In genomic region chr11:97449601-97450293, GRCm38 (mm10) we compare ENCODE assay signal across 8 mouse cellular contexts. TPM values are rescaled to one million over a fixed set of nuclear protein-coding genes. Genes with fewer than 3 reads are reported as not detected.
DNase-seq lines count a peak whose midpoint lies in the region; ATAC-seq lines count a peak whose summit lies in the region.

No protein-coding gene starts in this region.

- no peaks in the 10 kb centered on the region for H3K9me3 ChIP-seq in forebrain, embryonic 11.5 days (ENCODE audit: control insufficient read depth, low read length)
- H3K9me3 ChIP-seq in heart, embryonic 14.5 days (ENCODE audit: control insufficient read depth, low read length), result no peaks in the 10 kb centered on the region
- H3K9me3 ChIP-seq in liver, embryonic 13.5 days (replicated peaks), result no peaks in the 10 kb centered on the region
- no peaks in the 10 kb centered on the region for H3K9me3 ChIP-seq in neural tube, embryonic 11.5 days (ENCODE audit: control insufficient read depth, low read length)

- no peak overlapping the region for H3K27ac ChIP-seq in forebrain, embryonic 11.5 days (ENCODE audit: low read depth, low read length)
- H3K27ac ChIP-seq in heart, embryonic 14.5 days (replicated peaks in 1 of 2; ENCODE audit: control insufficient read depth in 1 of 2, insufficient read depth in 1 of 2, low read depth in 2 of 2, low read length in 2 of 2), result peak overlapping the region; percentile 63 to 78
- H3K27ac ChIP-seq in liver, embryonic 13.5 days, result peak overlapping the region; percentile 81
- H3K27ac ChIP-seq in neural tube, embryonic 11.5 days (ENCODE audit: low read depth, low read length), result 0 out of 2 replicates have a peak overlapping the region, but pooled peaks have one; percentile 27

- H3K4me2 ChIP-seq in forebrain, embryonic 11.5 days (ENCODE audit: low read depth, low read length, severe bottlenecking), result peak overlapping the region; percentile 80
- peak overlapping the region; percentile 62 for H3K4me2 ChIP-seq in heart, embryonic 14.5 days (ENCODE audit: low read length)
- H3K4me2 ChIP-seq in liver, embryonic 13.5 days, result peak overlapping the region; percentile 50
- H3K4me2 ChIP-seq in neural tube, embryonic 11.5 days (ENCODE audit: low read depth), result peak overlapping the region; percentile 58

- peak overlapping the region; percentile 55 for H3K9ac ChIP-seq in forebrain, embryonic 11.5 days (ENCODE audit: low read length)
- peak overlapping the region; percentile 66 for H3K9ac ChIP-seq in heart, embryonic 14.5 days (ENCODE audit: low read length)
- peak overlapping the region; percentile 45 for H3K9ac ChIP-seq in liver, embryonic 13.5 days
- peak overlapping the region; percentile 65 for H3K9ac ChIP-seq in neural tube, embryonic 11.5 days (ENCODE audit: low read length)

- WGBS in forebrain, embryonic 11.5 days, result 15% methylated on average over 15 of the region's 15 CpGs
- WGBS in heart, embryonic 14.5 days, result 2% methylated on average over 15 of the region's 15 CpGs
- 36% methylated on average over 15 of the region's 15 CpGs for WGBS in liver, embryonic 13.5 days (ENCODE audit: insufficient replicate concordance)
- 19% methylated on average over 13 of the region's 15 CpGs for WGBS in neural tube, embryonic 11.5 days

- peak; percentile 70 for ATAC-seq in forebrain, embryonic 11.5 days (replicated peaks; ENCODE audit: low FRiP score)
- peak; percentile 69 for ATAC-seq in heart, embryonic 14.5 days (ENCODE audit: insufficient number of reproducible peaks, insufficient read depth, low FRiP score, low read depth)
- ATAC-seq in liver, embryonic 13.5 days (ENCODE audit: low read depth), result 0 out of 2 replicates have a peak, but pooled peaks have one; percentile 3
- ATAC-seq in neural tube, embryonic 11.5 days (ENCODE audit: insufficient read depth, low FRiP score, low TSS enrichment), result peak; percentile 77

- H3K4me1 ChIP-seq in forebrain, embryonic 11.5 days (replicated peaks; ENCODE audit: control insufficient read depth, insufficient read depth, low read length), result peaks cover 9% of the 10 kb centered on the region
- peaks cover 19 to 34% of the 10 kb centered on the region in 2 experiments for H3K4me1 ChIP-seq in heart, embryonic 14.5 days (ENCODE audit: control insufficient read depth in 2 of 2, insufficient read depth in 2 of 2, low read length in 2 of 2)
- H3K4me1 ChIP-seq in liver, embryonic 13.5 days (replicated peaks), result peaks cover 78% of the 10 kb centered on the region
- peaks cover 11% of the 10 kb centered on the region; the same call in 1 of the 2 replicates for H3K4me1 ChIP-seq in neural tube, embryonic 11.5 days (ENCODE audit: control insufficient read depth, insufficient read depth, low read length)

- no peaks in the 10 kb centered on the region for H3K27me3 ChIP-seq in forebrain, embryonic 11.5 days (ENCODE audit: control insufficient read depth, insufficient read depth, low read length)
- H3K27me3 ChIP-seq in heart, embryonic 14.5 days (ENCODE audit: control insufficient read depth, insufficient read depth, low read length), result no peaks in the 10 kb centered on the region
- H3K27me3 ChIP-seq in liver, embryonic 13.5 days, result no peaks in the 10 kb centered on the region
- no peaks in the 10 kb centered on the region for H3K27me3 ChIP-seq in neural tube, embryonic 11.5 days (ENCODE audit: control insufficient read depth, insufficient read depth, low read length)

- peak; percentile 48 for DNase-seq in A20 (ENCODE audit: low read depth, low spot score)
- peak; percentile 60 for DNase-seq in c-Kit-positive CD71-positive TER-119-negative erythroid progenitor cells, embryonic 14.5 days (ENCODE audit: low read depth)
- DNase-seq in forebrain, embryonic 11.5 days (ENCODE audit: low spot score), result peak; percentile 80
- peak; percentile 88 for DNase-seq in kidney, postnatal 14 days
- peak; percentile 56 for DNase-seq in liver, embryonic 13.5 days
- peak; percentile 82 for DNase-seq in neural tube, embryonic 11.5 days (ENCODE audit: low spot score)
- peak; percentile 63 for DNase-seq in urinary bladder, postnatal 25 days (ENCODE audit: low spot score)

- peak overlapping the region; percentile 34 for H3K4me3 ChIP-seq in forebrain, embryonic 11.5 days (ENCODE audit: low read depth, low read length)
- peak overlapping the region; percentile 24 to 26 for H3K4me3 ChIP-seq in heart, embryonic 14.5 days (ENCODE audit: control insufficient read depth in 1 of 2, insufficient read depth in 1 of 2, low read depth in 1 of 2, low read length in 2 of 2)
- H3K4me3 ChIP-seq in liver, embryonic 13.5 days (replicated peaks), result peak overlapping the region; percentile 32
- peak overlapping the region; percentile 43 for H3K4me3 ChIP-seq in neural tube, embryonic 11.5 days (ENCODE audit: low read depth, low read length)

- H3K36me3 ChIP-seq in forebrain, embryonic 11.5 days (ENCODE audit: control insufficient read depth, insufficient read depth, low read length), result no peaks in the 10 kb centered on the region; the same call in 1 of the 2 replicates
- peaks cover 91% of the 10 kb centered on the region for H3K36me3 ChIP-seq in heart, embryonic 14.5 days (ENCODE audit: control insufficient read depth, insufficient read depth, low read length)
- H3K36me3 ChIP-seq in liver, embryonic 13.5 days, result peaks cover 98% of the 10 kb centered on the region
- H3K36me3 ChIP-seq in neural tube, embryonic 11.5 days (ENCODE audit: control insufficient read depth, insufficient read depth, low read length), result peaks cover 4% of the 10 kb centered on the region; the same call in 1 of the 2 replicates

RNA-seq across cellular contexts. Expression of gene Arhgap23, which starts 34.4 kb away (rescaled TPM):
- 3.2 and 4.8 TPM in 2 replicates for polyA plus RNA-seq in forebrain, embryonic 11.5 days (2014; fragmentation: Nextera tagmentation; extraction: Ambion mirVana)
- 7.1 and 8.4 TPM in 2 replicates for polyA plus RNA-seq in heart, embryonic 14.5 days (2014; fragmentation: Nextera tagmentation; extraction: Ambion mirVana)
- polyA plus RNA-seq in liver, embryonic 13.5 days (2015; fragmentation: Nextera tagmentation; extraction: Ambion mirVana), result 6.2 and 6.8 TPM in 2 replicates
- polyA plus RNA-seq in neural tube, embryonic 11.5 days (2014; fragmentation: Nextera tagmentation; extraction: Ambion mirVana), result 4.1 and 5.2 TPM in 2 replicates

RNA-seq across cellular contexts. Expression of gene 4933428G20Rik, which starts 50.4 kb away (rescaled TPM):
- 0.17 TPM in 1 of 2 replicates, not detected in the other for polyA plus RNA-seq in forebrain, embryonic 11.5 days (2014; fragmentation: Nextera tagmentation; extraction: Ambion mirVana)
- polyA plus RNA-seq in heart, embryonic 14.5 days (2014; fragmentation: Nextera tagmentation; extraction: Ambion mirVana), result 0.19 TPM in 1 of 2 replicates, not detected in the other
- 0.75 and 0.81 TPM in 2 replicates for polyA plus RNA-seq in liver, embryonic 13.5 days (2015; fragmentation: Nextera tagmentation; extraction: Ambion mirVana)
- polyA plus RNA-seq in neural tube, embryonic 11.5 days (2014; fragmentation: Nextera tagmentation; extraction: Ambion mirVana), result not detected in 2 replicates

Comparison
In these comparisons a context has a peak if more than half of its experiments do, and no peak if none do; other contexts are left out.
1. ATAC-seq: peak in every context shown above with its lines; median percentile 77 in neural tube, embryonic 11.5 days; 70 in forebrain, embryonic 11.5 days; 69 in heart, embryonic 14.5 days; 3 in liver, embryonic 13.5 days.